17 mouse cellular contexts compared by ENCODE assay signal in the genomic region with DNA sequence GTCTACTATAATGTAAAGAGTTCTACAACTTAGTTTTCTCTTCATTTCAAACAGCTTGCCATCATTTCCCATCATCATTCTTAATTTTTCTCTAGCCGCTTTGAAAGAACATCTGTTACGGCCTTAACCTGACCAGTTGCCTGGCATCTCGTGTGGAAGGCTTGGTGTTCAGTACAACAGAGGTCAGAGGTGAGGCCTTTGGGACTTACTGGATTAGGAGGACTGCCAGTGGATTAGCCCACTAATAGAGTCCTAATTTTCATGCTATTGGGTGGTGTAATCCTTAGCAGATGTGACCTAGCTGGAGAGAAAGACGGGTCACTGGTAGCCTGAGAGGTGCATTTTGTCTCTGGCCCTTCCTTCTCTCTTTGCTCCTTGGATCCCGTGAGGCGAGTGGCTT.
DNase-seq lines count a peak whose midpoint lies in the region.
"Had no signal": no experiment of that assay in that cellular context is flagged by ENCODE, and none has a peak within 500 bp of the region (broad histone marks: within the 10 kb centered on the region; RNA-seq: fewer than 3 reads in every experiment).

No protein-coding gene starts in this region.

- peak; percentile 38 for DNase-seq in embryo, embryonic 11 days
- no peak for DNase-seq in embryo, embryonic 10 days (ENCODE audit: low spot score)
- peak; percentile 33 for DNase-seq in retina, adult 2 months (ENCODE audit: low read depth, low spot score)
- no peak for DNase-seq in retina, embryonic 14.5 days (ENCODE audit: low spot score)
- DNase-seq in retina, postnatal 7 days (ENCODE audit: low read depth, low spot score), result peak; percentile 38
- no peak for DNase-seq in layer of hippocampus, postnatal 36 days
- DNase-seq: adrenal gland, postnatal 10 days; adrenal gland, postnatal 36 days; B cell, adult 2 months; cerebellum, adult 18-20 months; cerebellum, adult 9-10 months; cerebellum, postnatal 14 days; gastrocnemius, postnatal 10 days; gastrocnemius, postnatal 36 days; heart, adult 2 months; heart, postnatal 14 days; heart, postnatal 4 days had no signal

Comparison
In these comparisons a context has a peak if more than half of its experiments do, and no peak if none do; other contexts are left out.
1. DNase-seq: peak in embryo, embryonic 11 days (single experiment), retina, adult 2 months (single experiment) and retina, postnatal 7 days (single experiment); none in embryo, embryonic 10 days (single experiment), retina, embryonic 14.5 days (single experiment) and layer of hippocampus, postnatal 36 days (0 of 2).